Comparison of ENCODE assay signal across 26 mouse cellular contexts in genomic region chr19:10274056-10274455, GRCm38 (mm10). TPM values are rescaled to one million over a fixed set of nuclear protein-coding genes. Genes with fewer than 3 reads are reported as not detected.
A peak's percentile ranks its signal among the peaks of the same experiment; 100 is the strongest.
DNase-seq lines count a peak whose midpoint lies in the region; ATAC-seq lines count a peak whose summit lies in the region.
"Had no signal": no experiment of that assay in that cellular context is flagged by ENCODE, and none has a peak within 500 bp of the region (broad histone marks: within the 10 kb centered on the region; RNA-seq: fewer than 3 reads in every experiment).

No protein-coding gene starts in this region.

- no peaks in the 10 kb centered on the region for H3K9me3 ChIP-seq in intestine, embryonic 16.5 days (ENCODE audit: control insufficient read depth, low read length)
- H3K9me3 ChIP-seq in intestine, embryonic 15.5 days, result no peaks in the 10 kb centered on the region
- H3K9me3 ChIP-seq in neural tube, embryonic 13.5 days, result no peaks in the 10 kb centered on the region
- H3K9me3 ChIP-seq: embryonic facial prominence, embryonic 13.5 days; midbrain, embryonic 15.5 days had no signal

- no peaks in the 10 kb centered on the region for H3K36me3 ChIP-seq in intestine, embryonic 16.5 days (ENCODE audit: control insufficient read depth, insufficient read depth, low read length)
- no peaks in the 10 kb centered on the region for H3K36me3 ChIP-seq in intestine, embryonic 15.5 days
- no peaks in the 10 kb centered on the region for H3K36me3 ChIP-seq in neural tube, embryonic 13.5 days
- H3K36me3 ChIP-seq: embryonic facial prominence, embryonic 13.5 days; midbrain, embryonic 15.5 days had no signal

- 48% methylated on average over 5 of the region's 5 CpGs for WGBS in intestine, embryonic 16.5 days
- WGBS in intestine, embryonic 15.5 days, result 36% methylated on average over 5 of the region's 5 CpGs
- WGBS in neural tube, embryonic 13.5 days, result 4% methylated on average over 5 of the region's 5 CpGs

- no peak for ATAC-seq in intestine, embryonic 16.5 days
- no peak for ATAC-seq in intestine, embryonic 15.5 days
- 0 out of 2 replicates have a peak, but pooled peaks have one; percentile 7 for ATAC-seq in neural tube, embryonic 13.5 days (ENCODE audit: low read depth)
- ATAC-seq: activated CD4-positive, CD25-positive, alpha-beta regulatory T cell, adult 4 months had no signal

- no peaks in the 10 kb centered on the region for H3K27me3 ChIP-seq in intestine, embryonic 16.5 days (replicated peaks; ENCODE audit: control insufficient read depth, insufficient read depth, low read length)
- H3K27me3 ChIP-seq in intestine, embryonic 15.5 days (replicated peaks), result no peaks in the 10 kb centered on the region
- H3K27me3 ChIP-seq in neural tube, embryonic 13.5 days, result peaks cover 91% of the 10 kb centered on the region
- H3K27me3 ChIP-seq: midbrain, embryonic 15.5 days had no signal

- H3K4me3 ChIP-seq in intestine, embryonic 16.5 days (ENCODE audit: low read length), result no peak overlapping the region
- no peak overlapping the region for H3K4me3 ChIP-seq in intestine, embryonic 15.5 days (replicated peaks)
- no peak overlapping the region for H3K4me3 ChIP-seq in neural tube, embryonic 13.5 days
- H3K4me3 ChIP-seq: embryonic facial prominence, embryonic 13.5 days; erythroblast, embryonic 14.5 days; midbrain, embryonic 15.5 days; myocyte had no signal

- no peak overlapping the region for H3K4me2 ChIP-seq in intestine, embryonic 16.5 days (ENCODE audit: low read depth, low read length)
- H3K4me2 ChIP-seq in intestine, embryonic 15.5 days (replicated peaks), result no peak overlapping the region
- no peak overlapping the region for H3K4me2 ChIP-seq in neural tube, embryonic 13.5 days
- H3K4me2 ChIP-seq: embryonic facial prominence, embryonic 13.5 days; heart, embryonic 11.5 days; liver, embryonic 11.5 days; midbrain, embryonic 15.5 days had no signal

- H3K4me1 ChIP-seq in intestine, embryonic 16.5 days (ENCODE audit: control insufficient read depth, insufficient read depth, low read length), result peaks cover 57% of the 10 kb centered on the region
- peaks cover 58% of the 10 kb centered on the region for H3K4me1 ChIP-seq in intestine, embryonic 15.5 days (replicated peaks)
- peaks cover 52% of the 10 kb centered on the region for H3K4me1 ChIP-seq in neural tube, embryonic 13.5 days (replicated peaks)

- DNase-seq in embryo, embryonic 10.5 days (ENCODE audit: low spot score), result peak; percentile 50
- DNase-seq in embryo, embryonic 10 days (ENCODE audit: low spot score), result no peak
- DNase-seq in neural tube, embryonic 10.5 days (ENCODE audit: extremely low spot score, low spot score), result no peak
- no peak for DNase-seq in adrenal gland, postnatal 10 days
- no peak for DNase-seq in lung, postnatal 36 days
- DNase-seq: adrenal gland, postnatal 14 days; cerebellum, adult 2 months; cerebellum, postnatal 25 days; kidney, adult 9 months; kidney, postnatal 14 days; layer of hippocampus, postnatal 36 days; lung, adult 18-20 months; lung, postnatal 10 days had no signal

- peak overlapping the region; percentile 41 for H3K9ac ChIP-seq in intestine, embryonic 16.5 days (ENCODE audit: low read depth, low read length)
- H3K9ac ChIP-seq in intestine, embryonic 15.5 days, result no peak overlapping the region
- peak overlapping the region; percentile 17; the same call in 1 of the 2 replicates for H3K9ac ChIP-seq in neural tube, embryonic 13.5 days
- H3K9ac ChIP-seq: embryonic facial prominence, embryonic 13.5 days; midbrain, embryonic 15.5 days had no signal

- no peak overlapping the region for H3K27ac ChIP-seq in intestine, embryonic 16.5 days (ENCODE audit: low read length)
- no peak overlapping the region for H3K27ac ChIP-seq in intestine, embryonic 15.5 days
- H3K27ac ChIP-seq in neural tube, embryonic 13.5 days (replicated peaks), result no peak overlapping the region
- H3K27ac ChIP-seq: embryonic facial prominence, embryonic 13.5 days; midbrain, embryonic 15.5 days had no signal

RNA-seq across cellular contexts. Expression of gene Dagla, which starts 30.6 kb away (rescaled TPM):
- 2.6 and 3.2 TPM in 2 replicates for polyA plus RNA-seq in intestine, embryonic 16.5 days (2015; fragmentation: Nextera tagmentation; extraction: Ambion mirVana)
- polyA plus RNA-seq in intestine, embryonic 15.5 days (2015; fragmentation: Nextera tagmentation; extraction: Ambion mirVana), result 3.5 and 3.6 TPM in 2 replicates
- 6.3 and 6.4 TPM in 2 replicates for polyA plus RNA-seq in neural tube, embryonic 13.5 days (2015; fragmentation: Nextera tagmentation; extraction: Ambion mirVana)
- total RNA-seq in adrenal gland, postnatal 10 days (2021), result 1 to 10 TPM; 6.3 to 8.4 TPM

RNA-seq across cellular contexts. Expression of gene Myrf, which starts 33.5 kb away (rescaled TPM):
- 9.9 and 10.1 TPM in 2 replicates for polyA plus RNA-seq in intestine, embryonic 16.5 days (2015; fragmentation: Nextera tagmentation; extraction: Ambion mirVana)
- 12.0 and 14.4 TPM in 2 replicates for polyA plus RNA-seq in intestine, embryonic 15.5 days (2015; fragmentation: Nextera tagmentation; extraction: Ambion mirVana)
- polyA plus RNA-seq in neural tube, embryonic 13.5 days (2015; fragmentation: Nextera tagmentation; extraction: Ambion mirVana), result 0.67 and 0.69 TPM in 2 replicates
- 1 to 10 TPM; 4.9 to 6.4 TPM for total RNA-seq in adrenal gland, postnatal 10 days (2021)
- total RNA-seq: gastrocnemius, adult 8-10 months; granulocyte monocyte progenitor cell, adult 5-6 weeks; megakaryocyte progenitor cell, adult 5-6 weeks had no signal
